Mouse (Mus musculus) heart, embryonic 16.5 days (tissue): ENCODE results near the gene Tor3a. TPM values are rescaled to one million over a fixed set of nuclear protein-coding genes. Genes with fewer than 3 reads are reported as not detected.

Source experiments
- ATAC-seq: fragments of 200-750 bp; cut with Nextera tagmentation; replicated peaks from 2 replicates; pipeline ENCODE4 v1.8.0; 2017; ENCODE audit warnings: moderate number of reproducible peaks; ENCODE audit not compliant: insufficient read depth, low FRiP score; ENCODE audit errors: extremely low read depth
- H3K27ac ChIP-seq: fragments of 300-500 bp; sonication (generic); 2 replicates; pipeline ENCODE4 v1.5.1; 2014; ENCODE audit warnings: mild to moderate bottlenecking, low read length, control low read depth, moderate library complexity
- H3K27me3 ChIP-seq: fragments of 300-500 bp; sonication (generic); 2 replicates; pipeline ENCODE4 v1.6.1; 2014; ENCODE audit warnings: low read length, mixed read lengths; ENCODE audit not compliant: control insufficient read depth, insufficient read depth
- H3K36me3 ChIP-seq: fragments of 300-500 bp; sonication (generic); 2 replicates; pipeline ENCODE4 v1.6.1; 2014; ENCODE audit not compliant: control insufficient read depth, insufficient read depth
- H3K4me1 ChIP-seq: fragments of 300-500 bp; sonication (generic); 2 replicates; pipeline ENCODE4 v1.6.1; 2014; ENCODE audit warnings: low read length, mixed read lengths; ENCODE audit not compliant: control insufficient read depth, insufficient read depth
- H3K4me2 ChIP-seq: fragments of 300-500 bp; sonication (generic); 2 replicates; pipeline ENCODE4 v1.6.1; 2014; ENCODE audit warnings: low read depth, mild to moderate bottlenecking, control low read depth, low read length
- H3K4me3 ChIP-seq: fragments of 300-500 bp; sonication (generic); 2 replicates; pipeline ENCODE4 v1.5.1; 2014; ENCODE audit warnings: mild to moderate bottlenecking, control low read depth, low read length
- H3K9ac ChIP-seq: fragments of 300-500 bp; sonication (generic); 2 replicates; pipeline ENCODE4 v1.6.1; 2014; ENCODE audit warnings: low read length, control low read depth
- H3K9me3 ChIP-seq: fragments of 300-500 bp; sonication (generic); replicated peaks from 2 replicates; pipeline ENCODE4 v1.6.1; 2016; ENCODE audit warnings: low read length; ENCODE audit not compliant: control insufficient read depth
- WGBS: fragments of 180-500 bp; shearing (Covaris S2); extraction: QIAGEN DNeasy Blood & Tissue Kit; methylation state at CpG from one replicate; pipeline ENCODE4 v1.1.7; 2014; 5-methylcytosine and 5-hydroxymethylcytosine counted together
- polyA plus RNA-seq: library from polyadenylated mRNA; unstranded; fragments of >200 nt; fragmentation: Nextera tagmentation; extraction: Ambion mirVana; gene quantifications from 2 replicates; pipeline ENCODE4 v1.2.1, GENCODE M21; 2015

The Tor3a gene
- polyA plus RNA-seq, 1 experiment from 2014 or later = 9.0 TPM

DNA sequence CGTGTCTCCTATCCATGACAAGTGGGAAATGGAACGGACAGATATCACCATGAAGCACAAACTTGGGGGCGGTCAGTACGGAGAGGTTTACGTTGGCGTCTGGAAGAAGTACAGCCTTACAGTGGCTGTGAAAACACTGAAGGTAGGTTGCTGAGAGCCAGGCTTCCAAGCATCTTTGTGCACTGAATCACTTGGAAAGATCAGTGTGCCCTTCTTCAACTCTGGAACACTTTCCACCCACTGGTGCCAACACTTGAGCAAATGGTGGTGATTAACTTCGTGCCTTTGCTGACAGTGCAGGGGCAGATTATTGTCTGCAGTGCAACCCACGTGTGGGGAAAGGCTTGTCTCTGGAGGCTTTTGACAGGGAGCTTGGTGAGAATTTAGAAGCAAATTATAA is 44.2 kb downstream of the Tor3a start:
- Histone ChIP-seq H3K9ac (no peak overlapping the region), H3K4me2 (no peak overlapping the region), H3K4me1 (no peaks in the 10 kb centered on the region), H3K27me3 (no peaks in the 10 kb centered on the region), H3K9me3 (no peaks in the 10 kb centered on the region), H3K27ac (no peak overlapping the region), H3K4me3 (no peak overlapping the region), H3K36me3 (peaks cover 44% of the 10 kb centered on the region)
- ATAC-seq = no peak
- WGBS = 90% methylated on average over 8 of the region's 8 CpGs

DNA sequence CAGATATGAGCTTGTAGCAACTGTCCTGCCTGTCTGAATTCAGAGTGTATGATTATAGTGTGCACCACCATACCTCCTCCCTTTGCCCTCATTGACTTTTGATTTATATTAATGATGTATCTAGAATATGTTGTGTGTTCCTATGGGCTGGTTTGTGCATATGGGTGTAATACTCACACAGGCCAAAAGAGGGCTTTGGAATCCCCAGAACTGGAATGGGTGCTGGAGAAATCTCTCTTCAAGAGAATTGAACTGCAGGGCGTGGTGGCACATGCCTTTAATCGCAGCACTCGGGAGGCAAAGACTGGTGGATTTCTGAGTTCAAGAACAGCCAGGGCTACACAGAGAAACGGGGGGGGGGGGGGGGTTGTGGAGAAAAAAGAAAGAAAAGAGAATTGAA is 47.4 kb downstream of the Tor3a start:
- 79% methylated on average over 4 of the region's 4 CpGs for WGBS
- Histone ChIP-seq H3K9me3 (no peaks in the 10 kb centered on the region), H3K4me2 (no peak overlapping the region), H3K9ac (no peak overlapping the region), H3K4me1 (no peaks in the 10 kb centered on the region), H3K4me3 (no peak overlapping the region), H3K27me3 (no peaks in the 10 kb centered on the region), H3K36me3 (peaks cover 32% of the 10 kb centered on the region), H3K27ac (no peak overlapping the region)
- no peak for ATAC-seq

GRCm38 (mm10) chr1:156624231-156624630 is 49.9 kb downstream of the Tor3a start:
- Histone ChIP-seq H3K4me1 (0 out of 2 replicates have a peak, but pooled peaks cover 5% of the 10 kb centered on the region), H3K36me3 (peaks cover 8% of the 10 kb centered on the region), H3K9ac (no peak overlapping the region), H3K4me2 (no peak overlapping the region), H3K27ac (peak overlapping the region; percentile 10; the same call in 1 of the 2 replicates), H3K27me3 (no peaks in the 10 kb centered on the region), H3K9me3 (no peaks in the 10 kb centered on the region), H3K4me3 (no peak overlapping the region)
- WGBS = 39% methylated on average over 1 of the region's 1 CpGs
- no peak for ATAC-seq

DNA sequence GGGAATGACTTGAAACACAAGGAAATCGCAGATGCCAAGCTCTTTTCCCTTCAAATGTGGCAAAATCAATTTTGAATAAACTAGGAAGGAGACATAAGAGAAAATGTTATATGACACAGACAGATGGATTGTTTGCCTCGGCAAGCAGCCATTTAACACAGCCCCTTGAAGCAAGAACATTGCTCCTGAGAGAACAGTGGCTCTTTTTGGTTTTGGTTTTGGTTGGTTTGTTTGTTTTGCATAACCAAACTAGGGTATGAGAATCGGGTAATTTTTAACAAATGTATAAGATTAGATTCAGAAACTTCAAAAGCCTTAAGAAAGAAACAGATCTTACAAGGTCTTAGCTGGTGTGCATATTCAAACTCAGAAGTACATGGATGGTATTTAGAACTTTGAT is 53.2 kb downstream of the Tor3a start:
- Histone ChIP-seq H3K4me3 (no peak overlapping the region), H3K9me3 (no peaks in the 10 kb centered on the region), H3K36me3 (peaks cover 6% of the 10 kb centered on the region), H3K27me3 (no peaks in the 10 kb centered on the region), H3K9ac (no peak overlapping the region), H3K27ac (no peak overlapping the region), H3K4me2 (no peak overlapping the region), H3K4me1 (peaks cover 17% of the 10 kb centered on the region)
- 77% methylated on average over 3 of the region's 3 CpGs for WGBS
- no peak for ATAC-seq

- Histone ChIP-seq H3K9me3 (no peaks in the 10 kb centered on the region), H3K4me2 (no peak overlapping the region), H3K9ac (no peak overlapping the region), H3K36me3 (peaks cover 4% of the 10 kb centered on the region), H3K4me1 (peaks cover 22% of the 10 kb centered on the region), H3K4me3 (no peak overlapping the region), H3K27me3 (no peaks in the 10 kb centered on the region), H3K27ac (no peak overlapping the region)
- ATAC-seq = no peak
- 58% methylated on average over 4 of the region's 4 CpGs for WGBS
Observed at GRCm38 (mm10) chr1:156620292-156620909, 53.8 kb downstream of the Tor3a start.

DNA sequence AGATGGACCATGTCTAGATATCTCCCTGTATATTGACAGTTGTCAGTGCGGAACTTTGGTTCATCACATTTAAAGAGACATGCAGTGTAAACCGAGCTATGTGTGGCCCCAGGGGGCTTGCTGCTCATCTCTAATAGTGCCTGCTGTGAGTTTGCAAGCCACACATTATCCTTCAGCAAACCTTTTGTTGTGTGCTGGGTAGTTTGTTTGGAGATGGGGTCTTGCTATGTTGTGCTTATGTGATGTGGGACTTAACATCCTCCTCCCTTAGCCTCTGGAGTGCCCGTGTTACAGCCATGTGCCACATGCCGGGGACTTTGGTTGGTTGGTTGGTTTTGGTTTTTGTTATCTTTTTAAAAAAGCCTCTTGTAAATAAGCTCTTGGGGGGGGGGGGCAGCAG is 56.3 kb downstream of the Tor3a start:
- peaks cover 35% of the 10 kb centered on the region for H3K4me1 ChIP-seq
- H3K36me3 ChIP-seq = peaks cover 4% of the 10 kb centered on the region
- H3K27me3 ChIP-seq = no peaks in the 10 kb centered on the region
- H3K27ac ChIP-seq = 0 out of 2 replicates have a peak overlapping the region, but pooled peaks have one; percentile 25
- no peak overlapping the region for H3K9ac ChIP-seq
- no peak for ATAC-seq
- no peak overlapping the region for H3K4me2 ChIP-seq
- H3K4me3 ChIP-seq = no peak overlapping the region
- WGBS = 61% methylated on average over 4 of the region's 4 CpGs
- no peaks in the 10 kb centered on the region for H3K9me3 ChIP-seq

GRCm38 (mm10) chr1:156616989-156617598 is 57.1 kb downstream of the Tor3a start:
- peak overlapping the region; percentile 46; the same call in 1 of the 2 replicates for H3K9ac ChIP-seq
- H3K36me3 ChIP-seq = no peaks in the 10 kb centered on the region; the same call in 1 of the 2 replicates
- H3K4me3 ChIP-seq = peak overlapping the region; percentile 24
- 42% methylated on average over 12 of the region's 12 CpGs for WGBS
- peaks cover 35% of the 10 kb centered on the region for H3K4me1 ChIP-seq
- H3K9me3 ChIP-seq = no peaks in the 10 kb centered on the region
- H3K27ac ChIP-seq = peak overlapping the region; percentile 77
- H3K4me2 ChIP-seq = peak overlapping the region; percentile 49
- no peak for ATAC-seq
- H3K27me3 ChIP-seq = no peaks in the 10 kb centered on the region

DNA sequence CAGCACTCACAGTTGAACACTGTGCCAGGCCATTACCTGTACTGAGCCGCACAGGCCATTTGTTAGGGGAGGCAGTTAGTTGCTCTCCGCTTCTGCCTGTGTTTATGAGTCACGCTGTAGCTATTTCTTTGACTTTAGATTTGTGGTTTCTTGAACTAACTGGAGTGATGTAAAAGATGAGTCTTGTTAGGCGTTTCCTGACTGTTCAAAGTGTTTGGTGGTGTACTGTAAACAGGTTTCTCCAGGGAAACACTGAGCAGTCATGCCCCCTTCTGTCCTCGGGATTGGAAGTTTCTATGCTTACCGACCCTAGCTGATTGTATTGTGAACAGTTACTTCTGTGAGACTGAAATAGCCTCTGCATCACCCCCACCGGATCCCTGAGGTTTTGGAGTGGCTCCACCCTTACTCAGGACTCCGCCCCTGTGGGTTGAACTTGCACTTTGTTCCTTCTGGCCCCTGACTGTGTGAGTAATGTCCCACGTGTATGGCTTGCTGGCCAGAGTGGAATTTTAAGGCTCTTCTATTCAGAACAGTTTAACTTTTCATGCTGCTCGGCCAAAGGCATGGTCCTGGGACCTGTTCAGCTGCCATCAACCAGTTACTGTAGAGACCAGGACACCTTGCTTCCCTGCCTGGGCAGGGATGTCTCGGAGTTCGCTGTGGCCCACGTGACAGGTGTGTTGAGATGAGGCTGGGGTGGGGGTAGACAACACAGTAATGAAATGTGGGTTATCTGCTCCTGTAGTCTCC is 58.6 kb downstream of the Tor3a start:
- Histone ChIP-seq H3K9ac (peak overlapping the region; percentile 52), H3K9me3 (no peaks in the 10 kb centered on the region), H3K4me1 (peaks cover 35% of the 10 kb centered on the region), H3K4me3 (peak overlapping the region; percentile 45), H3K36me3 (no peaks in the 10 kb centered on the region), H3K27me3 (no peaks in the 10 kb centered on the region), H3K27ac (peak overlapping the region; percentile 86), H3K4me2 (peak overlapping the region; percentile 77)
- ATAC-seq = peak; percentile 91
- WGBS = 13% methylated on average over 13 of the region's 13 CpGs

- Histone ChIP-seq H3K4me2 (no peak overlapping the region), H3K27ac (peak overlapping the region; percentile 86), H3K36me3 (no peaks in the 10 kb centered on the region), H3K27me3 (no peaks in the 10 kb centered on the region), H3K4me1 (peaks cover 30% of the 10 kb centered on the region), H3K9ac (no peak overlapping the region), H3K9me3 (no peaks in the 10 kb centered on the region), H3K4me3 (no peak overlapping the region)
- no peak for ATAC-seq
- WGBS = 79% methylated on average over 1 of the region's 1 CpGs
Observed at GRCm38 (mm10) chr1:156614710-156615109, 59.4 kb downstream of the Tor3a start.
